Mouse (Mus musculus) WW6 (cell line): ENCODE measurements around the gene Slc52a3.
"Not testable (repeated sequence)": the region's sequence is repeated elsewhere in the genome, so short reads cannot be mapped to it uniquely, and the experiment has no call there.

Experiments used
- DNase-seq: peaks from one replicate; pipeline ENCODE4 v3.0.0-alpha.2; 2013; ENCODE audit warnings: low read depth, low spot score

The Slc52a3 gene

GRCm38 (mm10) chr2:151973595-151974562, 22.4 kb upstream of the Slc52a3 start:
- no peak for DNase-seq

- no peak for DNase-seq
These were observed 21.0 kb upstream of the Slc52a3 start for GRCm38 (mm10) chr2:151975295-151975694.

- no peak for DNase-seq
These were observed 20.2 kb upstream of the Slc52a3 start for GRCm38 (mm10) chr2:151976067-151976466.

GRCm38 (mm10) chr2:151977689-151978440, 18.4 kb upstream of the Slc52a3 start:
- DNase-seq = no peak

GRCm38 (mm10) chr2:151978494-151978893, 17.8 kb upstream of the Slc52a3 start:
- DNase-seq = no peak

GRCm38 (mm10) chr2:151979470-151980354, 16.6 kb upstream of the Slc52a3 start, which contains the start of gene Fam110a:
Gene Fam110a, minus strand, starts transcription at chr2:151980219.
- DNase-seq = no peak

GRCm38 (mm10) chr2:151980355-151980693, 16.0 kb upstream of the Slc52a3 start:
- DNase-seq = no peak

GRCm38 (mm10) chr2:151981268-151981667, 15.0 kb upstream of the Slc52a3 start:
- DNase-seq = no peak

GRCm38 (mm10) chr2:151982476-151982875, 13.8 kb upstream of the Slc52a3 start:
- DNase-seq = no peak

- DNase-seq = no peak
These were observed 12.3 kb upstream of the Slc52a3 start for GRCm38 (mm10) chr2:151984019-151984418.

- DNase-seq = no peak
These were observed 10.7 kb upstream of the Slc52a3 start for GRCm38 (mm10) chr2:151985426-151986172.

GRCm38 (mm10) chr2:151986958-151987357, 9.4 kb upstream of the Slc52a3 start:
- DNase-seq = no peak

GRCm38 (mm10) chr2:151988978-151989377, 7.3 kb upstream of the Slc52a3 start:
- DNase-seq = no peak

- no peak for DNase-seq
These were observed 5.3 kb upstream of the Slc52a3 start for GRCm38 (mm10) chr2:151990985-151991394.

GRCm38 (mm10) chr2:151991446-151991845, 4.9 kb upstream of the Slc52a3 start:
- no peak for DNase-seq

GRCm38 (mm10) chr2:151994350-151995122, 1.8 kb upstream of the Slc52a3 start:
- DNase-seq = no peak

- not testable (repeated sequence) for DNase-seq
These were observed 872 bp downstream of the Slc52a3 start for GRCm38 (mm10) chr2:151997190-151997575.

GRCm38 (mm10) chr2:151997776-151998504, 1.6 kb downstream of the Slc52a3 start:
- DNase-seq = no peak

GRCm38 (mm10) chr2:151998505-151998899, 2.2 kb downstream of the Slc52a3 start:
- DNase-seq = no peak
